Mouse (Mus musculus) lung, adult 10 weeks (tissue): ENCODE data around the gene Yeats4. TPM values are rescaled to one million over a fixed set of nuclear protein-coding genes. Genes with fewer than 3 reads are reported as not detected.

Source experiments
- polyA plus RNA-seq: library from polyadenylated mRNA; stranded (reverse); fragments of 350-450 nt; fragmentation: Illumina TruSeq; extraction: RNeasy Lipid Tissue Mini Kit (QIAGEN cat#74804); gene quantifications from one replicate; pipeline ENCODE4 v1.2.3, GENCODE M21; 2014; ENCODE audit warnings: low read depth, low replicate concordance; ENCODE audit not compliant: insufficient read depth

Gene Yeats4
- 48.4 TPM for polyA plus RNA-seq

GRCm38 (mm10) chr10:117224102-117224990 is at the start of gene Yeats4:
TSS of gene Yeats4 (minus strand) at chr10:117224507.

DNA sequence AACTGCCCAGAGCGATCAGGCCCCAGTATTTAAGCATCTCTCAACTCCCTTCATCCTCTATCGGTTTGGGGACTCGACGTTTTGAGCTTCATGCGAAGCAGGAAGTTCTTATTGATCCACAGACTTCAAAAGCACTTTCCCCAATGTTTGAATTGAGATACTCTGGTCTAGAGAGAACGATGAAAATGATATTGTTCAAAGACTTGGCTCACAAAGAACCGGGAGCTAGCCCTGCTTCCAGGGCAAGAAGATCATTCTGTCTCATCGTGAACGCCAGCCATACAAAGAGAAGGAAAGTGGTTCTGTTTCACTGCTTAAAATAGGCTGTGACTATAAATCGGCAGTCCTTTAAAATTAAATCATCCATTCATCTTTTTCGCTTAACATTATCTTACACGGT is 14.3 kb upstream of the Yeats4 start, which contains the start of gene 9530003J23Rik:
Gene 9530003J23Rik, minus strand, starts transcription at position 101 of the 400 bp plus-strand sequence.

Other genes starting within 250 kb of the Yeats4 start
- gene Best3, start 238.2 kb downstream of the Yeats4 start, polyA plus RNA-seq = 0.11 TPM
- gene Lrrc10, start 179.2 kb downstream of the Yeats4 start, polyA plus RNA-seq = 1.6 TPM
- gene Cct2, start 160.7 kb downstream of the Yeats4 start, polyA plus RNA-seq = 103 TPM
- gene Frs2, start 76.0 kb downstream of the Yeats4 start, polyA plus RNA-seq = 6.7 TPM
- gene 9530003J23Rik, start 14.2 kb upstream of the Yeats4 start, polyA plus RNA-seq = 0.84 TPM
- 11,807 TPM for gene Lyz2, start 57.8 kb upstream of the Yeats4 start, polyA plus RNA-seq
- gene Lyz1, start 68.4 kb upstream of the Yeats4 start, polyA plus RNA-seq = 1,103 TPM
- gene Cpsf6, start 155.5 kb upstream of the Yeats4 start, polyA plus RNA-seq = 17.6 TPM